Mouse (Mus musculus) left cerebral cortex, adult 9 months (tissue): Measurements from ENCODE around the gene Gast.
"Not testable (repeated sequence)": the region's sequence is repeated elsewhere in the genome, so short reads cannot be mapped to it uniquely, and the experiment has no call there.

ENCODE experiments used
- DNase-seq, 2 experiments: peaks; one replicate each; pipeline ENCODE4 v3.0.0; 2022; ENCODE audit warnings: low spot score in 2 of 2

Gene Gast

GRCm38 (mm10) chr11:100333944-100334457 is at the start of gene Gast:
TSS of gene Gast (plus strand) at chr11:100334407.
- DNase-seq, result no peak

DNA sequence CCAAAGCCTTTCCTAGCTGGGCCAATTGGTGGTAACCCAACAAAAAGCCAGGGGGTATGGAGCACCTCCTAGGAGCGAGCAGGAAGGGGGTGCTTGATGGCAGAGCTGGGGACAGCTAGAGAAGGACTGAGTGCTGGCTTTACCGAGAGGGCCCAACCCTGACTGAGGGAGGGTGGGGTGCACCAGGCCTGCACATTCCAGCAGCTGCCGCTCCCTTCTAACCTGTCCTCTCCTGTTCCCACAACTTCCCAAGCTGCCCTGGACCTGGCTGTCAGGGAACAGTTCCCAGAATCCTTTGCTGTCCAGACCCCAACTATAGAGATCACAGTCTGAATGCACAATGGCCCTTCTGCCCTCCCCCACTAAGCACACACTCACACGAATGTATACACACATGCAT is 49.2 kb upstream of the Gast start:
- no peak for DNase-seq

DNA sequence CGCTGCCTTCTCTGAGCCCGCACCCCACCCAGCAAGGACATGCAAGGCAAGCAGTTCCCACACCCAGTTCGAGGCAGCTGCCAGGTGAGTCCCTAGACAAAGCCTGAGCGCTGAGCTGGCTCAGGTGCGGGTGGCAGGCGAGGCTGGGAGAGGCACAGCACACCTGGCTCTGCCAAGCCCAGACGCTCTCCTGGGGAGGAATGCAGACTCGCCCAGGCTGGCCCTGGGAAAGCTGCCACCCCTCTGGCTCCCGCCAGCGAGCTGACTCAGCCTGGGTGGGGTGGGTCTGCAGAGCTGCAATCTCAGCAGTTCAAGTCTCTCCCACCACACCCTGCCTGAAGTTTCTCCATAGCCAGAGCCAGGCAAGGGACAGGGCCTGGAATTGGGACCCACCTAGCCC is 47.2 kb upstream of the Gast start:
- DNase-seq, result no peak

- DNase-seq, result no peak
Observed at GRCm38 (mm10) chr11:100288942-100289341, 45.3 kb upstream of the Gast start.

DNA sequence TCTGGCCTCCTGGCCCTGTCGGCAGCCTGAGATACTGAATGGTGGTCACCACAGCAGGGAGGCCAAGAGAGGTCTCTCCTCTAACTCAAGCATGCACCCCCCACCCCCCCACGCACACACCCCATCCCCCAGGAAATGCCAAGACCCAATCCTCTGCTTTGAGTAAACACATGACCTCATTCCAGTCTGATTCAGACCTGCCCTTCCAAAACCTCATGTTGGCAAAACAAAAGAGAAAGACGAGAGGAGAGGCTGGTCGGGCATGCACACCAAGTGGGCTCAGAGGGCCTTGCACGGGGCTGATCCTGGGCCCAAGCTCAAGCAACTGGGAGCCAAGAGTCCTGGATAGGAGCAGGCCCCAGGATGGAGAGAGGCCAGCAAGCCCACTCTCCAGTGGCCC is 44.0 kb upstream of the Gast start:
- no peak for DNase-seq

- no peak for DNase-seq
Observed at GRCm38 (mm10) chr11:100292884-100293283, 41.3 kb upstream of the Gast start.

DNA sequence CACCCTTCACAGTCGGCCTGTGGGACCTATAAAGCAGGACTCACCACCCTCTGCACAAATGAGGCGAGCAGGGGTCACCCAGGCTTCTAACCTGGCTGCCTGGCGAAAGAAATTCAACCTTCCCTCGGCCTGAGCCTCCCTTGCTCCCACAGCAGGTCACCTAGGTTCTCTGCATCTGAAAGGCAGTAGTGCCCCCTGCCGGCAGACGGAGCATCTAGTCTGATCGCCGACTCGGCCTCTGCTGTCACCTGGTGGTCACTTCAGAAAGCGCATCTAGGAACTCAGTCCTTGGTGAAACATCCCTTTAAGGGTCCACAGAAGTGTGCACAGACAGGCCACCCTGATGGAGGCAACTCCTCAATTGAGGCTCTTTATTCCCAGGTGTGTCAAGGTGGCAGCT is 38.9 kb upstream of the Gast start:
- DNase-seq, result peak in 1 of 2 experiments; percentile 70

GRCm38 (mm10) chr11:100297801-100298200 is 36.4 kb upstream of the Gast start:
- no peak for DNase-seq

DNA sequence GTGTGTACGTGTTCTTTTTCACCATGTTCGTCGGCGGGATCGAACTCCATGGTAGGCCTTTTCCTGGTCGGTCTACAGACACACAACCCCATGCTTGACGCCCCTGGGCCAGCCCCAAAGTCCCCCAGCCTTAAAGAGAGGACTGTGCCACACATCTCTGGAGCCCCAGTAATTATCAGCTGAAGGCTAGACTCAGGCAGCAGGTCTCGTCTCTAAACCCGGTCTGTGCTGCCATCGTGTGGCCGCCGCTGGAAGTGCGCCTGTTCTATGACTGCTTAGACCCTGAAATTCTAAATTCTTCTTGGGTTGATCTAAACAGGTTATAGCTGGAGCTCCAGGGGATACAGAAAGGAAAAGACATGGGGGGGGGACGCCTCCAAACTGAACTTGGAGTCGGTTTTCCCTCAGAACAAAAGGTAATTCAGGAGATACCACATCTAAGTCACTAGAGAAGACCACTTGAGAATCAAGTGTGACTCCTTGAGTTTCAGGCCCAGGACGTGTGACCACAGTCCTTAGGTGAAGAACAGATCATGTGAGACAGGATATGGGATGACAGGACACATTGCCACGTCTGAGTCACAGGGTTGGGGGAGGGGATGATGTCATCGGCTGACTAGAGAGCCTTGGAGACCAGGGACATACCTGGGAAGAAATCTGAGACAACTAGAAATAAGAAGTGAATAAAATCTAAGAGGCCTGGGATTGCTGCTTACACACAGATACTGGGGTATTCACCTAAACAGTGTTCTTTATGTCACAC is 35.8 kb upstream of the Gast start:
- peak in 1 of 2 experiments; percentile 84 for DNase-seq

- DNase-seq, result peak in 1 of 2 experiments; percentile 66
Observed at GRCm38 (mm10) chr11:100300293-100300692, 33.9 kb upstream of the Gast start.

GRCm38 (mm10) chr11:100301292-100301691 is 32.9 kb upstream of the Gast start:
- DNase-seq, result no peak

- DNase-seq, result no peak
Observed at GRCm38 (mm10) chr11:100307900-100308299, 26.3 kb upstream of the Gast start.

DNA sequence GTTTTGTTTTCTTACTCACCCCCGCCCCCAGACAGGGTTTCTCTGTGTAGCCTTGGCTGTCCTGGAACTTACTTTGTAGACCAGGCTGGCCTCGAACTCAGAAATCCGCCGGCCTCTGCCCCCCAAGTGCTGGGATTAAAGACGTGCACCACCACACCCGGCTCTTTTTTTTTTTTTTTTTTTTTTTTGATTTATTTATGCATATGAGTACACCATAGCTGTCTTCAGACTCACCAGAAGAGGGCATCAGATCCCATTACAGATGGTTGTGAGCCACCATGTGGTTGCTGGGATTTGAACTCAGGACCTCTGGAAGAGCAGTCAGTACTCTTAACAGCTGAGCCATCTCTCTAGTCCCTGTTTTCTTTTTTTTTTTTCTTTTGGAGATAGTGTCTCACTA is 25.5 kb upstream of the Gast start:
- DNase-seq, result not testable (repeated sequence)

GRCm38 (mm10) chr11:100311656-100312055 is 22.6 kb upstream of the Gast start:
- DNase-seq, result no peak

GRCm38 (mm10) chr11:100312096-100312679 is 22.0 kb upstream of the Gast start:
- DNase-seq, result peak; percentile 55 to 67

DNA sequence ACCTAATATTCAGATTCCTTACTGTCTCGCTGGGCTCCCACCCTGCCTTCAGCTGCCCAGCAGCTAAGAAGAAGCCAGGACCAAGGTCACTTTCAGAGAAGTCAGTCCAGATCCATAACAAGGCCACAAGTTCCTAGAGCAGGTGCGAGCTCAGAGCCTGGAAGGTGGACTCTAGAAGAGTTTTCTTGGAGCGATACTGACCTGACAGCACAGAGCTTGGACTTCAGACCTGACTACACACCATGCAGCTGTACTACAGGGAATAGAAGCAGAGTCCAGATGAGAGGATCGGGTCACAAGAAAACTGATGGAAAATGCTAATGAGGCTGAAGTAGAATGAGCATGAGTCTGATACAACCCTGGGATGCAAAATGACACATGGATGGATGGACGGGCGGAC is 20.8 kb upstream of the Gast start:
- no peak for DNase-seq

GRCm38 (mm10) chr11:100315439-100315838 is 18.8 kb upstream of the Gast start:
- DNase-seq, result no peak

GRCm38 (mm10) chr11:100317826-100318380 is 16.3 kb upstream of the Gast start:
- DNase-seq, result no peak

- DNase-seq, result no peak
Observed at GRCm38 (mm10) chr11:100318529-100319451, 15.4 kb upstream of the Gast start.

DNA sequence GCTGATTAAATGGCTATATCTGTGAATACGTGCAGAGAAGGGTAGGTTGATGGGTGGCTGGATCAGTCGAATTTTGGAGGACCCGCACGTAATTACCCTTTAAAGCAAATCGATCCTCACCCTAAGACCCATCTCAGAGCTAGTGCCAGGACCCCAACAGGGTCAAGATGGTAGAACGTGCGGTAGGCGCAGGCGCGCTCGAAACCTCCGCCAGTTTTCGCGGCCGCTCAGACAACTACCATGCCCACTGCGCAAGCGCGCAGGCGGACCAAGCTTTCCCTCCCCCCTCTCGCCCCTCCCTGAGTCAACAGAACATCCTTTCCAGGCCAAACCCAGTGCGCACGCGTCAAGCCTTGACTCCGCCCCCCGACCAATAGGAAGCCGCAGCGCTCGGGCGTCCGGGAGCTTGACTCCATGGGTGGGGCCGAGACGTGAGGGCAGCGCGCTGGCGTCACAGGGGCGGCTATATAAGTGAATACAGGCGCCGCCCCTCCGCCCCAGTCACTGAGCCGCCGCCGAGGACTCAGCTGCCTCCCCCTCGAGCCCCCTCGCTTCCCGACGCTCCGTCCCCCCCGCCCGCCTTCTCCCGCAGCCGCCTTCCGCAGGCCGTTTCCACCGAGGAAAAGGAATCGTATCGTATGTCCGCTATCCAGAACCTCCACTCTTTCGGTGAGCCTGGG is 14.6 kb upstream of the Gast start, which contains the start of gene Eif1:
Eif1 (plus strand) TSS at position 394 of the 680 bp plus-strand sequence.
- peak; percentile 99 to 100 for DNase-seq

DNA sequence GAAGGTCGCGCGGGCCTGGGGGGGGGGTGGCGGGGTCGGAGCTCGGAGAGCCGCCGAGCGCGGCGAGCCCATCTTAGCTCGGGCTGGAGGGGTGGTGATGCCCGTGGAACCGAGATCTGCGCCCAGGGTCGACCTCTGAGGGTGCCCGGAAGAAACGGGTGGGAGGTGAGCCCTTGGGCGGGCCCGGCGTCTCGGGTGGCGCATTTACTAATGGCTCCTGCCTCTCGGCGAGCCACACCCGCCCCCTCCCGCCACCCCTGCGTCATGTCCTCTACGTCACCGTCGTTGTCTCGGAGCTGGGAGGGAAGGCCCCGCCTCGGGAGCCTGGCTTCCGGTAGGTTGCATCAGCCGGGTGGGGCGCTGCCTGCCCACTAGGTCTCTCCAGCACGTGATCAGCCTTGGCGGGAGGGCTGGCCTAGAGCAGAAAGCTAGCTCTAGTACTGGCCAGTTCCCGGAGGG is 14.0 kb upstream of the Gast start:
- DNase-seq, result peak; percentile 89 to 95
